Mouse (Mus musculus) liver, embryonic 12.5 days (tissue): ENCODE results near the gene Cdc123. TPM values are rescaled to one million over a fixed set of nuclear protein-coding genes. Genes with fewer than 3 reads are reported as not detected.

ENCODE experiments used
- ATAC-seq: fragments of 200-750 bp; cut with Nextera tagmentation; 2 replicates; pipeline ENCODE4 v1.8.0; 2017; ENCODE audit warnings: moderate number of reproducible peaks, mild to moderate bottlenecking, moderate library complexity
- H3K27ac ChIP-seq: fragments of 300-500 bp; sonication (generic); 2 replicates; pipeline ENCODE4 v1.5.1; 2016; ENCODE audit warnings: mild to moderate bottlenecking
- H3K27me3 ChIP-seq: fragments of 300-500 bp; sonication (generic); replicated peaks from 2 replicates; pipeline ENCODE4 v1.6.1; 2016; ENCODE audit warnings: mild to moderate bottlenecking, moderate library complexity
- H3K36me3 ChIP-seq: fragments of 300-500 bp; sonication (generic); 2 replicates; pipeline ENCODE4 v1.6.1; 2016; ENCODE audit warnings: mild to moderate bottlenecking, moderate library complexity
- H3K4me1 ChIP-seq: fragments of 300-500 bp; sonication (generic); 2 replicates; pipeline ENCODE4 v1.6.1; 2016
- H3K4me2 ChIP-seq: fragments of 300-500 bp; sonication (generic); 2 replicates; pipeline ENCODE4 v1.6.1; 2016; ENCODE audit warnings: mild to moderate bottlenecking, moderate library complexity
- H3K4me3 ChIP-seq: fragments of 300-500 bp; sonication (generic); 2 replicates; pipeline ENCODE4 v1.5.1; 2016; ENCODE audit warnings: mild to moderate bottlenecking, moderate library complexity
- H3K9ac ChIP-seq: fragments of 300-500 bp; sonication (generic); 2 replicates; pipeline ENCODE4 v1.6.1; 2016; ENCODE audit warnings: mild to moderate bottlenecking, moderate library complexity
- H3K9me3 ChIP-seq: fragments of 300-500 bp; sonication (generic); replicated peaks from 2 replicates; pipeline ENCODE4 v1.6.1; 2016; ENCODE audit warnings: mild to moderate bottlenecking, moderate library complexity
- WGBS: fragments of 180-500 bp; shearing (Covaris S2); methylation state at CpG from one replicate; pipeline ENCODE4 v1.1.7; 2016; ENCODE audit not compliant: insufficient replicate concordance; 5-methylcytosine and 5-hydroxymethylcytosine counted together
- polyA plus RNA-seq: library from polyadenylated mRNA; unstranded; fragments of >200 nt; fragmentation: Nextera tagmentation; extraction: Ambion mirVana; gene quantifications from 2 replicates; pipeline ENCODE4 v1.2.1, GENCODE M21; 2016

The Cdc123 gene
- 195 and 200 TPM in 2 replicates for polyA plus RNA-seq

DNA sequence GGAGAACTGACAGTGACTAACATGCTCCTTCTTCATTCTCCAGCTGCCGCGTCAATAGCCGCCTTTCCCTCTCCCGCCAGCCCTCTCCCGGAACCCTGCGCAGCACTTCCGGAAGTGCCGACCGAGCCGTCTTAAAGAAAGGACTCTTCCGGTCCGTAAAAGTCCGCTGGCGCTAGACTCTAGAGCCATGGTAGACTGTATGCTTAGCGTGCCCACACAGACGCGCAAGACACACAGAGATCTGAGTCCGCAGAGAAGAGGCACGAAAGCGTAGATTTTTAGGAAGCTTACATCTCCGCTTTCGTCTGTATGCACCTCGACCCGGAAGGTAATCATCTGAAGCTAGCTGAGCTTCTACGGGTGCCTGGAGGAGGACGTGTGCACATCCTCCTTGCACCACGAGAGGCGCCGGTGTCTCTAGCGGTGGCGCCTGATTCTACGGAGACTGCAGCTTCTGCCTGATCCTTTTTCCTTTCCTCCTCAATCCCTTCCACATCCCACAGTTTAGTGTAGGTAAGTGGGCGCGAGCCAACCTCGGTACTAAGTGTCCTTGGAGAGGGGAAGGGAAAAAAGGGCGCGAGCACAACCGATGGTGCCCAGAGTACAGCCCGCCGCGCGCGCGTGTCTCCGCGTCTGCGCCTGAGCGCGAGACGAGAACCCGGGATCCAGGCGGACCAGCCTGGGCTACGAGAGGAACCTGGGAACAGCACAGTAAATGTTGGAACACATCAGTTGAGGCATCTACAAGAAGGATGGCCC lies at the start of gene Cdc123, which contains the start of gene Nudt5:
Gene Cdc123, minus strand, starts transcription at position 292 of the 759 bp plus-strand sequence.
Gene Nudt5, plus strand, starts transcription at position 147 of the 759 bp plus-strand sequence.
- H3K4me3 ChIP-seq: peak within 1 kb of the TSS; percentile 84
- under 1% methylated on average over 53 of the region's 53 CpGs for WGBS

DNA sequence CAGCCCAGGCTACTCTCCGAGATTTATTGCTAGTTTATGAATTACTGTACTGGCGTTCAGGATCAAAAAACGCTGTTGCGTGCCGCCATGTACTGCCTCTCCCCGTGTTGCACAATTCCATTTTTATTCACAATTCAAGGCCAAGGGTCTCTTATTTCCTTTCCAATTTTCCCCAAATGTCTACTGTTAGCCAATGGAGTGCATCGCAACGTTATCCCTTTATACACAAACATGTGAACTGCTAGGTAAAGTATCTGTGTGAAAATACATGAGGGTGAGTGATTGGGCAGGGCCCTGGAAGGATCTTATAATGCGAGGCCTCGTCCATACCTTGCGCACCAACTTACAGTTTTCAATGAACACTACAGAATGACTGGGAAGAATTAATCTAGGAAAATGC lies 49.3 kb upstream of the Cdc123 start:
- ATAC-seq: no peak
- Histone ChIP-seq H3K4me1 (peaks cover 30% of the 10 kb centered on the region), H3K9me3 (no peaks in the 10 kb centered on the region), H3K9ac (peak overlapping the region; percentile 92), H3K27ac (peak overlapping the region; percentile 88), H3K27me3 (no peaks in the 10 kb centered on the region), H3K36me3 (peaks cover 38% of the 10 kb centered on the region), H3K4me2 (peak overlapping the region; percentile 96), H3K4me3 (peak overlapping the region; percentile 86)
- 44% methylated on average over 11 of the region's 11 CpGs for WGBS

More for the DNA sequence above, at the start of gene Cdc123, which contains the start of gene Nudt5:
- no peaks in the 10 kb centered on the region for H3K27me3 ChIP-seq
- peak within 1 kb of the TSS; percentile 86 for H3K9ac ChIP-seq
- peak within 1 kb of the TSS; percentile 73 for H3K4me2 ChIP-seq
- ATAC-seq: peak; percentile 94
- peaks cover 38% of the 10 kb centered on the region for H3K4me1 ChIP-seq
- H3K9me3 ChIP-seq: no peaks in the 10 kb centered on the region
- peak within 1 kb of the TSS; percentile 84 for H3K27ac ChIP-seq
- H3K36me3 ChIP-seq: peaks cover 47% of the 10 kb centered on the region

DNA sequence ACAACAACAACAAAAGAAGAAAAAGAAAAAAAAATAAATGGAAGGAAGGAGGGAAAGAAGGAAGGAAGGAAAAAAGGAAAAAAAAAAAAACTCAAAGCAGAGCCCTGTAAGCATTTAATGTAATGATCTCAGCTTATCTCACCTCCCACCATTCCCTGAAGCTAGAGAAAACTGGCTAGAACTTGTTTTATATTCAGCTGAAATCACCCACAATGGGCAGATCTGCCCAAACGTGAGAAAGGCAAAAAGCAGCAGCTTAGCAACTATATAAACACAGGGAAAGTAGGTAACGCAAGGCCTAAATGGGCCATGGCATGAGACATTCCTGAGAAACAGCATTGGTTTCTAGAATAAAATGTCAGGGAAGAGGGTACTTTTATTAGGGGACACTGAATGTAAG lies 44.4 kb upstream of the Cdc123 start:
- peaks cover 67% of the 10 kb centered on the region for H3K36me3 ChIP-seq
- WGBS: 61% methylated on average over 2 of the region's 2 CpGs

DNA sequence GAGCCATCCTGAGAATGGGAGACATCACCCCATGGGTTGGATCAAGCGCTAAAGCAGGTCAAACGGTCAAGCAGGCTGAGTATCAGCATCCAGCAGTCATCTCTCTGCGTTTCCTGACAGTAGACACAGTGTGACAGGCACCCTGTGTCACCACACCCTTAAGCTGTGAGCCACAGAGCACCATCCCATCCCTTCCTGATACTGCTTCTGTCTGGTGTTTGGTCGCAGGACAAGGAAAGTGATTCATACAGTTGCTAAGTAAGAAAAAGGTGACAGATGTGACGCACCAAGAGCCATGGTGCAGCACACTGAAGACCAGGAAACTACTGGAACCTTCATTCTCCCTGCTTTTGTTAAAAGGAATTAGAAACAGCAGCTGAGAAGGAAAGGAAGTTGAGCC lies 43.9 kb upstream of the Cdc123 start:
- peaks cover 70% of the 10 kb centered on the region for H3K36me3 ChIP-seq
- no peak overlapping the region for H3K4me3 ChIP-seq
- no peak overlapping the region for H3K27ac ChIP-seq
- ATAC-seq: no peak
- H3K4me1 ChIP-seq: peaks cover 36% of the 10 kb centered on the region
- H3K4me2 ChIP-seq: no peak overlapping the region
- H3K9me3 ChIP-seq: no peaks in the 10 kb centered on the region
- H3K27me3 ChIP-seq: no peaks in the 10 kb centered on the region
- H3K9ac ChIP-seq: no peak overlapping the region
- WGBS: 49% methylated on average over 5 of the region's 5 CpGs

More for the DNA sequence above, 44.4 kb upstream of the Cdc123 start:
- H3K9me3 ChIP-seq: no peaks in the 10 kb centered on the region
- H3K4me1 ChIP-seq: peaks cover 40% of the 10 kb centered on the region
- H3K9ac ChIP-seq: no peak overlapping the region
- no peak overlapping the region for H3K4me2 ChIP-seq
- H3K4me3 ChIP-seq: no peak overlapping the region
- H3K27ac ChIP-seq: no peak overlapping the region
- no peaks in the 10 kb centered on the region for H3K27me3 ChIP-seq
- ATAC-seq: no peak

DNA sequence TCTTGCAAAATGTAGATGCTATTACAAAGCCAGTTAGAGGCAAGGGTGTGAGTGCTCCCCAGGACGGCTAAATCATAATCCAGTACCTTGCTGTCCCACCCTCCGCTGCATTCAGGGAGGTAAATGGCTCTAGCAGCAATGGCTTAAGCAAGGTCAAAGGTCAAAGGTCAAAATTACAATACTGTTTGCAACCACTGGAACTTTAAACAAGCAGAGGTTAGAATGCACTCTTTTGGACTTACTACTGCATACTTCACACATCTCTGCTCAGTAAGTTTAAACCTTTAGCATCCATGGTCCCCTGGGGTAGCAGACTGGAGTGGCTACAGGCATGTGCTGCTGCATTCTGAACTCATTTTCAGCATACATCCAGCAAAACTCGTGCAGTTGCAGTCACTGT lies 32.5 kb upstream of the Cdc123 start:
- no peaks in the 10 kb centered on the region for H3K27me3 ChIP-seq
- no peak overlapping the region for H3K27ac ChIP-seq
- WGBS: 74% methylated on average over 3 of the region's 3 CpGs
- H3K4me1 ChIP-seq: peaks cover 7% of the 10 kb centered on the region; the same call in 1 of the 2 replicates
- ATAC-seq: no peak
- peaks cover 84% of the 10 kb centered on the region for H3K36me3 ChIP-seq
- H3K4me3 ChIP-seq: no peak overlapping the region
- no peaks in the 10 kb centered on the region for H3K9me3 ChIP-seq
- H3K9ac ChIP-seq: no peak overlapping the region
- no peak overlapping the region for H3K4me2 ChIP-seq

DNA sequence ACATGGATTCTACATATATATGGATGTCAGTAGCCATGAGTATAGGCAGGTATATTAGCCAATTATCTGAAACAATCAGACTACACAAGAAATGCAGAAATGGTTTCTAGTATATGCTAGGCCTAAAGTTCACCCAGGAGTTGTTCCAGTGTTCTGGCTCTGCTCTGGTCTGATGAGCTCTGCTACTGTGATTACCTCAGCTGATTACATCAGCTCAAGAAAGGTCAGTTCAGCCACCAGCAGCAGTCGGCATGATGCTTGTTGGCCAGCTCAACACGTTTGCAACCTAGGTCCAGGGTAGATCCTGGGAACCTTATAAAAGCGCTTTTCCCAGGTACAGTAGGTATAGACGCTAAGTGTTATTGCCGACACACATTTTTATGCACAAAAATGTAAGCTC lies 24.8 kb upstream of the Cdc123 start:
- ATAC-seq: no peak
- peaks cover 85% of the 10 kb centered on the region for H3K36me3 ChIP-seq
- H3K4me2 ChIP-seq: no peak overlapping the region

DNA sequence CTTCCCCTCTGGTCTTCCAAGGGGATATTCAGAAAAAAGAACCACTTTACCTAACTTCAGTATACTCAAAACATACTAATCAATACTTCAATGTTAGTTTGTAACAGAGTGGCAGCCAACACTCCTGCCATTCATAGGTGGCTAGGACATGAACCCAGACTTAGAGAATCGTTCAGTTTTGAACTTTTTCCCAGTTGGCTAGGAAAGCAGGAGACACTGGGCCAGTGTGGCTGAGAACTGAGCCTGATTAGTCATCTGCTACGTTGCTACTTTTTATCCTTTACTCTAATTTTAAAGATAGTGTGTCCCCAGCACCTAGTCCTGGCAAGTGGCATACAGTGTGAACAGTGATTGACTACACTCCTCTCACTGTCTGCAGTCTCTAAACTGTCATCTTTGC lies 22.7 kb upstream of the Cdc123 start:
- Histone ChIP-seq H3K4me3 (no peak overlapping the region), H3K9me3 (no peaks in the 10 kb centered on the region), H3K27me3 (no peaks in the 10 kb centered on the region), H3K4me2 (no peak overlapping the region), H3K9ac (no peak overlapping the region), H3K36me3 (peaks cover 85% of the 10 kb centered on the region), H3K4me1 (no peaks in the 10 kb centered on the region), H3K27ac (no peak overlapping the region)
- WGBS: 72% methylated on average over 2 of the region's 2 CpGs
- ATAC-seq: no peak

More for the DNA sequence above, 24.8 kb upstream of the Cdc123 start:
- no peaks in the 10 kb centered on the region for H3K9me3 ChIP-seq
- H3K4me3 ChIP-seq: no peak overlapping the region
- H3K9ac ChIP-seq: no peak overlapping the region
- no peaks in the 10 kb centered on the region for H3K27me3 ChIP-seq
- no peaks in the 10 kb centered on the region for H3K4me1 ChIP-seq
- no peak overlapping the region for H3K27ac ChIP-seq
- WGBS: 84% methylated on average over 5 of the region's 5 CpGs

DNA sequence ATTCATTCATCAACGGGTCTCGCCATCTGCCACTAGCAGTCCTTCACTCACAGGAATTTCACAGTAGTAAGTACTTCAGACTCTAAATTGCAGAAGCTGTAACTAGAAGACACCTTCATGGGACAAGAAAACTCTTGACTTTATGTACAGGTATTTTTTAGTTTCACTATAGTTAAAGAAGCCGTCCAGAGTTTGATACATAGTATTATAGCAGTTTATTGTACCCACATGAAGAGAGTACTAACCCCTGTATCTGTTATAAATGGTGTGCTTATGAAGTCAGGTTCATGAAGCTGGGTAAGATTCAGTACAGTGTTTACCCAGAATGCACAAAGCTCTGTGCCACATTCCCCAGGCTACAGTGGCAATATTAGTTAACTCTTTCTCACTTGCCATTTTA lies 17.9 kb upstream of the Cdc123 start, which contains the start of gene Gm13199:
Gene Gm13199, minus strand, starts transcription at position 101 of the 400 bp plus-strand sequence.
- Histone ChIP-seq H3K4me2 (no peak within 1 kb of the TSS), H3K36me3 (peaks cover 89% of the 10 kb centered on the region), H3K27ac (no peak within 1 kb of the TSS), H3K27me3 (no peaks in the 10 kb centered on the region), H3K4me1 (no peaks in the 10 kb centered on the region), H3K9ac (no peak within 1 kb of the TSS), H3K4me3 (no peak within 1 kb of the TSS), H3K9me3 (no peaks in the 10 kb centered on the region)
- no peak for ATAC-seq
- 87% methylated on average over 3 of the region's 3 CpGs for WGBS

DNA sequence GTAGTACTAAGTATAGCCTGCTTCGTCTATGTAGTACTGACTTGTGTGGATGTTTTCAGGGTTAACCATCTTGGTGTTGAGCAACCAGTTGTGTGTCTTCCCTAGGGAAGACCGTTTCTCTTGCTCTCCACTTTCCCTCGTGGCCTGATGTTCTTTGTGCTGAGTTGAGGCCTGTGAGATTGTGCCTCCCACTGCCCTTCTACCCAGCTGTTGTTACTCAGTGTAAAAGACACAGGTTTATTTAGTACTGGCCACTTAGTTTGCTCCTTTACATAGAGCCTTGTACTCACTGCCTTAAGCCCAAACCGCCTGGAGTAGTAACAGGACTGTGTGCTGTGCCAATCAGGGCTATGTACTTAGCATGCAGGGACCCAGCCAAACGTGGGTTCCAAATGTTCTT lies 6.9 kb upstream of the Cdc123 start:
- no peak for ATAC-seq
- Histone ChIP-seq H3K9ac (no peak overlapping the region), H3K4me2 (no peak overlapping the region), H3K36me3 (peaks cover 75% of the 10 kb centered on the region), H3K27me3 (no peaks in the 10 kb centered on the region), H3K27ac (no peak overlapping the region), H3K4me1 (peaks cover 39% of the 10 kb centered on the region), H3K9me3 (no peaks in the 10 kb centered on the region), H3K4me3 (no peak overlapping the region)
- 70% methylated on average over 5 of the region's 5 CpGs for WGBS

DNA sequence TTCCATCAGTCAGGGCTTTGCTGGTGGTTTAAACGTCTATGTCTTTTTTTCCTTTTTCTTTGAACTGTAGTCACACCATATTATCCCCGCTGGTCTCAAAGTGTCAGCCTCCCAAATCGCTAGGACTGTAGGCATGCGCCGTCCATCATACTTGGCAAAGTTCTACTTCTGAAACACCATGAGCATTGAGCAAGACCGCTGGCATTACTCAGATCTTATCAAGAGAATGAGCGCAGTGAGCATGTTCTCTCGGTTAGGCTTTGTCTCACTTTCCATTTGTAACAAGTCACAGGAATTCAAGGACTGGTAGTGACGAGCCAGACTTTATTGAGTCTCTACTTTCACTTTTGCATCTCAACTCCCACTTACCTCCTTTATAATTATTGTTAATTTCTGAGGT lies 6.2 kb upstream of the Cdc123 start:
- Histone ChIP-seq H3K36me3 (peaks cover 69% of the 10 kb centered on the region), H3K27me3 (no peaks in the 10 kb centered on the region), H3K4me3 (no peak overlapping the region), H3K4me2 (no peak overlapping the region), H3K9ac (no peak overlapping the region), H3K4me1 (peaks cover 46% of the 10 kb centered on the region), H3K9me3 (no peaks in the 10 kb centered on the region), H3K27ac (no peak overlapping the region)
- ATAC-seq: no peak
- 85% methylated on average over 9 of the region's 9 CpGs for WGBS

DNA sequence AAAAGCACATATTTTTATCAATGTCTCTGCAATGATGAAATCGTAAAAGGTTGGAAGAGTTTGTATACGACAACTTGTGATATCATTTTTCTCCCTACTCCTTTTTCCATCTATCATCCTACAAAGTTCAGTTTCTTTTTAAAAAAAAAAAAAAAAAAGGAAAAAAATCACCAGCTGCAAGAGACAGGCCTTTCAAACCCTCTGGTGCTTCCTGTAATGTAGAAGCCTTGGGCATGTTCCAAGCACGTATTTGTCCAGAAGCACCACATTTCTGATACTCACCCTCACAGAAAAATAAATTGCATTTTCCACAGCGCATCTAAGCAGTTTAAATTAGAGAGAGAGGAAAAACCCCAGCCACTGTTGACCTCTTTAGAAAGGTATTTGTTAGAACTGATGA lies 862 bp upstream of the Cdc123 start:
- H3K27ac ChIP-seq: no peak overlapping the region; the same call in 1 of the 2 replicates
- H3K9me3 ChIP-seq: no peaks in the 10 kb centered on the region
- 19% methylated on average over 4 of the region's 4 CpGs for WGBS
- H3K4me3 ChIP-seq: peak overlapping the region; percentile 84
- H3K27me3 ChIP-seq: no peaks in the 10 kb centered on the region
- peaks cover 47% of the 10 kb centered on the region for H3K36me3 ChIP-seq
- peaks cover 41% of the 10 kb centered on the region for H3K4me1 ChIP-seq
- H3K4me2 ChIP-seq: peak overlapping the region; percentile 73
- H3K9ac ChIP-seq: peak overlapping the region; percentile 86
- no peak for ATAC-seq

DNA sequence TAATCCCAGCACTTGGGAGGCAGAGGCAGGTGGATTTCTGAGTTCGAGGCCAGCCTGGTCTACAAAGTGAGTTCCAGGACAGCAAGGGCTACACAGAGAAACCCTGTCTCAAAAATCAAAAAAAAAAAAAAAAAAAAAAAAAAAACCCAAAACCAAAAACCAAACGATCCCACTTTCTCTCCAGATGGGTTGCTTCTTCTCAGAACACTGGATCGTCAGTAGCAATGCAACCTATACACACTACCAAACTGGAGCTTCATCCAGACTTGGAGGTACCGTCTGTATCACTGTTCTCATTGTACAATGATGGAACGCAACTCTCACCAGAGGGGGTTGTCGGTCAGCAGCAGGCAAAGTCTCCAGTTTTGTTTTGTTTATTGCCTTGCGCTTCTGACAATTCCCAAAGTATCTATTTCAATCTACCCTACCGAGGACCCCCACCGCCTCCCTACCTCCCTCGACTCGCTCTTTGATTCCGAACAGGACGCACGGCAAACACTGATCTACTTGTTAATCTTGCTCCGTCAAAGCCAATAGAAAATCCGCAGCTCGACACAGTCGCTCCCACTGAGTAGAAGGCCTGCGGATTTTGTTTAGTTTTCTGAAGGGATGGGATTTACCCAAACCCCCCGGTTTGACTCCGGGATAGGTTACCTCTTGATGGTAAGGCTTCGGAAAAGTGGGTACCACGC lies 637 bp downstream of the Cdc123 start:
- WGBS: 2% methylated on average over 23 of the region's 23 CpGs
- ATAC-seq: peak; percentile 60

More for the DNA sequence above, 637 bp downstream of the Cdc123 start:
- Histone ChIP-seq H3K27me3 (no peaks in the 10 kb centered on the region), H3K27ac (peak overlapping the region; percentile 84), H3K4me2 (peak overlapping the region; percentile 73), H3K9ac (peak overlapping the region; percentile 86), H3K4me1 (peaks cover 32% of the 10 kb centered on the region), H3K4me3 (peak overlapping the region; percentile 84), H3K36me3 (peaks cover 47% of the 10 kb centered on the region), H3K9me3 (0 out of 2 replicates have a peak, but pooled peaks cover 5% of the 10 kb centered on the region)
